Mouse (Mus musculus): ENCODE data around the gene Fam181a.

DNA sequence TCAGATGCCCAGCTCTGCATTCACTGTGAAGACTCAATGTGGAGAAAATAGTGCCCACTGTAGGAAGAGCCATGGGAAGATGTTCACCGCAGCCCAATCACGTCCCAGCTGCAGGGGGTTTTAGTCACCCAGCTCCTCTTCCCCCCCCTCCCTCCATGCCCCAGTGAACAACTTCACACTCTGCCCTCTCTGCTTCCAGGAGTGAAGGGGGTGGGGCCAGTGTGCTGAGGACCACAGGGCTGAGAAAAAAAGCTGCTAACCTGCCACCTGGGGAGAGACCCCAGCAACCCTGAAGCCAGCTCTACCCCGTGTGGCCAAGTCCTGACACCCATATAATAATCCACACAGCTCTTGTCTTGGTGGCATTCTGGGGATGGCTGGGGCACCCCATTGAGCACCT is 44.2 kb upstream of the Fam181a start:
- TF ChIP-seq POLR2A (IDR thresholded peaks at IDR 0.05; ENCODE audit: low read depth, low read length) (no peak), MAX (IDR thresholded peaks at IDR 0.05; ENCODE audit: low read length) (no peak), ETS1 (conservative IDR thresholded peaks at IDR 0.05; ENCODE audit: low read depth, low read length) (no peak), USF1 (IDR thresholded peaks at IDR 0.05; ENCODE audit: low read depth, low read length) (no peak), CTCF (conservative IDR thresholded peaks at IDR 0.05 in 1 of 2, IDR thresholded peaks at IDR 0.05 in 1 of 2; ENCODE audit: low read depth in 2 of 2, low read length in 2 of 2) (no peak), ELF1 (IDR thresholded peaks at IDR 0.05; ENCODE audit: low read depth, low read length) (no peak), EP300 (IDR thresholded peaks at IDR 0.05; ENCODE audit: low read length) (no peak), CHD2 (IDR thresholded peaks at IDR 0.05; ENCODE audit: low read length) (no peak), BHLHE40 (IDR thresholded peaks at IDR 0.05; ENCODE audit: low read depth, low read length) (no peak)

Data from CH12.LX (cell line).